Mouse (Mus musculus) spleen, adult 2 months (tissue): ENCODE measurements around the gene Mmp15. TPM values are rescaled to one million over a fixed set of nuclear protein-coding genes. Genes with fewer than 3 reads are reported as not detected.

Experiments used
- DNase-seq, 2 experiments: peaks; one replicate each; pipeline versions ENCODE4 v3.0.0 to v3.0.0-alpha.2; 2012 to 2021; ENCODE audit warnings: low spot score in 2 of 2, low read depth in 1 of 2
- H3K27ac ChIP-seq: fragments of 200-500 bp; 2 replicates; pipeline ENCODE4 v1.5.1; 2012; ENCODE audit warnings: low read length, inconsistent platforms; ENCODE audit not compliant: insufficient read depth
- H3K27me3 ChIP-seq: fragments of 200-500 bp; 2 replicates; pipeline ENCODE4 v1.6.1; 2012; ENCODE audit warnings: mild to moderate bottlenecking, moderate library complexity, low read length, inconsistent platforms; ENCODE audit not compliant: control insufficient read depth, insufficient read depth
- H3K36me3 ChIP-seq: fragments of 200-500 bp; 2 replicates; pipeline ENCODE4 v1.6.1; 2012; ENCODE audit warnings: mild to moderate bottlenecking, low read length, inconsistent platforms; ENCODE audit not compliant: control insufficient read depth, insufficient read depth
- H3K4me1 ChIP-seq: fragments of 200-500 bp; 2 replicates; pipeline ENCODE4 v1.6.1; 2011; ENCODE audit warnings: inconsistent platforms; ENCODE audit not compliant: control insufficient read depth, insufficient read depth, insufficient read length
- H3K4me3 ChIP-seq: fragments of 200-500 bp; 2 replicates; pipeline ENCODE4 v1.5.1; 2011; ENCODE audit warnings: mild to moderate bottlenecking, inconsistent platforms; ENCODE audit not compliant: insufficient read depth, insufficient read length; ENCODE audit errors: extremely low read depth
- CTCF ChIP-seq: fragments of 200-500 bp; IDR thresholded peaks from 2 replicates; pipeline ENCODE4 v1.5.1; 2011; ENCODE audit warnings: mild to moderate bottlenecking, inconsistent platforms; ENCODE audit not compliant: insufficient read depth, insufficient read length, insufficient replicate concordance; ENCODE audit errors: extremely low read depth
- POLR2A ChIP-seq: fragments of 200-500 bp; IDR thresholded peaks from 2 replicates; pipeline ENCODE4 v1.6.1; 2011; ENCODE audit warnings: low read depth, low read length, inconsistent platforms
- WGBS: fragments of 180-500 bp; shearing (Covaris S2); methylation state at CpG from one replicate; pipeline ENCODE4 v1.1.7; 2018; 5-methylcytosine and 5-hydroxymethylcytosine counted together
- polyA plus RNA-seq: library from polyadenylated mRNA; depleted of rRNA; stranded (reverse); fragments of >200 nt; gene quantifications from 2 replicates; pipeline ENCODE4 v1.2.3, GENCODE M21; 2012

Gene Mmp15
- polyA plus RNA-seq, 1 experiment, result 2.5 TPM

GRCm38 (mm10) chr8:95351461-95351860, 607 bp upstream of the Mmp15 start:
- H3K4me3 ChIP-seq, result no peak overlapping the region
- no peak for DNase-seq
- no peaks in the 10 kb centered on the region for H3K36me3 ChIP-seq
- TF ChIP-seq POLR2A (no peak), CTCF (no peak)
- no peak overlapping the region for H3K27ac ChIP-seq
- WGBS, result 12% methylated on average over 15 of the region's 15 CpGs
- H3K27me3 ChIP-seq, result peaks cover 10% of the 10 kb centered on the region
- peaks cover 10% of the 10 kb centered on the region for H3K4me1 ChIP-seq

GRCm38 (mm10) chr8:95352871-95353866, 1.1 kb downstream of the Mmp15 start:
- Histone ChIP-seq H3K4me3 (peak overlapping the region; percentile 35; the same call in 1 of the 2 replicates), H3K36me3 (no peaks in the 10 kb centered on the region), H3K4me1 (peaks cover 10% of the 10 kb centered on the region), H3K27me3 (peaks cover 10% of the 10 kb centered on the region), H3K27ac (no peak overlapping the region)
- 14% methylated on average over 62 of the region's 62 CpGs for WGBS
- DNase-seq, result no peak
- no peak for TF ChIP-seq CTCF
- no peak for TF ChIP-seq POLR2A

- no peaks in the 10 kb centered on the region for H3K36me3 ChIP-seq
- DNase-seq, result no peak
- peaks cover 10% of the 10 kb centered on the region for H3K27me3 ChIP-seq
- peaks cover 6% of the 10 kb centered on the region; the same call in 1 of the 2 replicates for H3K4me1 ChIP-seq
- no peak overlapping the region for H3K27ac ChIP-seq
- H3K4me3 ChIP-seq, result no peak overlapping the region
- WGBS, result 88% methylated on average over 2 of the region's 2 CpGs
- TF ChIP-seq POLR2A (no peak), CTCF (no peak)
Observed at GRCm38 (mm10) chr8:95354606-95355005, 2.5 kb downstream of the Mmp15 start.

GRCm38 (mm10) chr8:95358550-95359411, 6.7 kb downstream of the Mmp15 start:
- DNase-seq, result no peak
- 71% methylated on average over 8 of the region's 8 CpGs for WGBS
- Histone ChIP-seq H3K36me3 (no peaks in the 10 kb centered on the region), H3K4me3 (no peak overlapping the region), H3K27ac (no peak overlapping the region), H3K27me3 (no peaks in the 10 kb centered on the region), H3K4me1 (peaks cover 7% of the 10 kb centered on the region; the same call in 1 of the 2 replicates)
- TF ChIP-seq CTCF (no peak), POLR2A (no peak)

GRCm38 (mm10) chr8:95360181-95361015, 8.3 kb downstream of the Mmp15 start:
- H3K27ac ChIP-seq, result no peak overlapping the region
- TF ChIP-seq CTCF (no peak), POLR2A (no peak)
- H3K36me3 ChIP-seq, result no peaks in the 10 kb centered on the region
- no peaks in the 10 kb centered on the region for H3K27me3 ChIP-seq
- H3K4me1 ChIP-seq, result peaks cover 7% of the 10 kb centered on the region; the same call in 1 of the 2 replicates
- DNase-seq, result no peak
- no peak overlapping the region for H3K4me3 ChIP-seq
- WGBS, result 51% methylated on average over 7 of the region's 7 CpGs

- H3K4me3 ChIP-seq, result no peak overlapping the region
- H3K4me1 ChIP-seq, result peaks cover 7% of the 10 kb centered on the region; the same call in 1 of the 2 replicates
- no peak overlapping the region for H3K27ac ChIP-seq
- WGBS, result 81% methylated on average over 3 of the region's 3 CpGs
- TF ChIP-seq POLR2A, result no peak
- no peak for TF ChIP-seq CTCF
- no peaks in the 10 kb centered on the region for H3K27me3 ChIP-seq
- no peak for DNase-seq
- no peaks in the 10 kb centered on the region for H3K36me3 ChIP-seq
Observed at GRCm38 (mm10) chr8:95361016-95361341, 8.9 kb downstream of the Mmp15 start.
